Mouse (Mus musculus): ENCODE measurements around the gene Dkk2.
"Not testable (repeated sequence)": the region's sequence is repeated elsewhere in the genome, so short reads cannot be mapped to it uniquely, and the experiment has no call there.

Gene Dkk2

DNA sequence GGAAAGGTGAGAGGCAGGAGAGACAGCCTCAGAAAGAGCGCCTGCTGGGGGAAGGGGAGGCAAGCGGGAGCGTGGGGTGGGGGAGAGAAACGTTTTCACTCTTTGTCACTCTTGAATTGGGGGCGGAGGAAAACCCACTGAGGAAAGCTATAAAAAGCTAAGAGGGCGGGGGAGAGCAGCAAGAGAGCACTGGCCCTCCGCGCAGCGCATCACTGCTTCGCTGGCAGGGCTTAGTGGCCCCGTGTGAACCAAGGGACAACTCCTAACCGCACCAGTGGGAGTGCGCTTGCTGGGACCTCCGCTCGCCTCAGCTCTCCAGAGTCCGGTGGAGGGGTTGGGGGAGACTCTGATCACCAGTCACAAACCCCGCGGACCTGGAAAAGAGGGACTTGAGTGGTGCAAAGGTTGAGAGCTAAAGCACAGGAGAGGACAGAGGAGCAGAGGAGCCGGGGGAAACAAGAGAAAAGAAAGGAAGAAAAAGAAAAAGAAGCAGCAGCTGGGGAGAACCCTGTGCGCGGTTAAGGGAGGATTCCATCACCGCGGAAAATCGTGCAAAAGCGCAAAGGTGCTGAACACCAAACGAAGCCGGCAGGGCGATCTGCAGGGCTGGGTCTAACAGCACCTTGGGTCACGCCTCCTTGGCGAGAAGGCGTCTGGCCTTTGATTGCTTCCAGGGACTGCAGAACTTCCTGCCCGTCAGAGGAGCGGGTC, at the start of gene Dkk2:
Dkk2 (plus strand) TSS at position 181 of the 711 bp plus-strand sequence.
- peak; percentile 61 for DNase-seq (ENCODE audit: extremely low spot score)

- DNase-seq (ENCODE audit: extremely low spot score): no peak
Observed at GRCm38 (mm10) chr3:132036704-132037103, 48.4 kb upstream of the Dkk2 start.

DNA sequence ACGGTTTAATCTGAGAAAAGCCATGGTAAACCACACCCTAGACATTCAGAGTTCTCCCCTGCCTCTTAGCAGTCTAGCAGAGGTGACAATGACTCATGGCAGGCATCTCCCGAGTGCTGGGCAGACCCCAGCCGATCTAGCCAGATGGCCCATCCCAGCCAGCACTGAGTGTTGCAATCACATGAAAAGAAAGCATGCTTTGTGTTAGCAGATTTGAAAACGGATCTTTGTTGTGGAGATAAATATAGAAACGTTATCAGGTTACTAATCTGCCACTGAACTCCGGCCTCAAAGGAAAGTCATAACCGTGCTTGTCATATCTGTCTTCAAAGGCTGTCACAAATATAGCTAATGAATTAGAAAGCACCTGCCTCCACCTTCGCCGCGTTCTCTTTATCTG, 47.4 kb upstream of the Dkk2 start:
- DNase-seq (ENCODE audit: extremely low spot score): no peak

DNA sequence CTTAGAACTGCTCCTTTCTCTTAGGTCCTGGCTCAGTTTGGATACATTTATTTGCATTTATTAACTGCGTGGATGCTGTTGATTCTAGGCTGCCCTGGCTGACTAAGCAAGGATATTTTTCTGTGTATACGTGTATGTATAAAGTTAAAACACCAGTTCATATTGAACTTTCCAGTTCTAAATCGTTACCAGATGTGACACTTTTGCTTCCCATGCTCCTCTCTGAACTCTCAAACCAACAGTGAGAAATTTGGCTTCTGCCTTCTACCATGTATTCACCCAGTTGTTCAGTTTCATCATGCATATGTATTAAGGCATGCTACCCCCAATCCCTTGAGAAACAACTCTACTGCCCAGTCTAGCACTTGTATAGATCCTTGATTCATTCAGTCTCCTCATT, 45.0 kb upstream of the Dkk2 start:
- DNase-seq (ENCODE audit: extremely low spot score): no peak

- DNase-seq (ENCODE audit: extremely low spot score): no peak
Observed at GRCm38 (mm10) chr3:132050884-132051457, 34.1 kb upstream of the Dkk2 start.

- not testable (repeated sequence) for DNase-seq (ENCODE audit: extremely low spot score)
Observed at GRCm38 (mm10) chr3:132062816-132063215, 22.3 kb upstream of the Dkk2 start.

DNA sequence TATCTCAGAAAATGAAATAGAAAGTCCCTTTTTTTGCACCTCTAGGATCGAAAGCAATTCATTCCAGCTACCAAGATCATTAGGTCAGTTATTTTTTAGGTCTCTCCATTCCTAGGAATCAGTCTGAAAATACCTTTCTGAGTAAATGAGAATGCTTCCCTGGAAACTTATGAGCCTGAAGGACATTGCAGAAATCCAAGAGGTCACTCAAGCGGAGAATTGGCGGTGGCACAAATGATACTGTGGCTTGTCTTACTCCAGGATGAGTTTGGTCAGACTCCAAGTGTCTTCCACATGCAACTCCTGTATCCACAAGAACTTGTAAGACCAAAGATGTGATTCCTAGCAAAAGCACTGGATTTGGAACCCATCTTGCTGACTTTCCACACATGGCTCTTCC, 21.7 kb upstream of the Dkk2 start:
- DNase-seq (ENCODE audit: extremely low spot score): no peak

- DNase-seq (ENCODE audit: extremely low spot score): no peak
Observed at GRCm38 (mm10) chr3:132063966-132064365, 21.1 kb upstream of the Dkk2 start.

DNA sequence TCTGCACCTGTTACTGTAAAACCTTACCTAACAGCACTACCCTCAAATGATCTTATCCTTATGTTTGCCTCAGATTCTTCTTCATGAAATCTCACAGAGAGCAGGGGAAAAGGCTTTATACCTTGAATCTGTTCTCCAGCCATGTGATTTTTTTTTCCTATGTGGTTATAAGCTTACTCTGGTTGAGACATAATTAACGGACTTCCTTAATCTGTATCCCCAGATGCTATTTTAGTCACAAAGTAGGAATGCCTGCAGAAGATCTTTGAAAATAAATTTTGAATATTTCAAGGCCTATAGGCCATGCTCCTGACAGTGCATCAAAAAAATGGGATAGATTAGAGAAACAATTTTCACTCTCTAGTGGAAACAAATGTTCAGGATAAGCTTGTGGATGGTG, 20.2 kb upstream of the Dkk2 start:
- no peak for DNase-seq (ENCODE audit: extremely low spot score)

GRCm38 (mm10) chr3:132070949-132071348, 14.1 kb upstream of the Dkk2 start:
- DNase-seq (ENCODE audit: extremely low spot score): no peak

DNA sequence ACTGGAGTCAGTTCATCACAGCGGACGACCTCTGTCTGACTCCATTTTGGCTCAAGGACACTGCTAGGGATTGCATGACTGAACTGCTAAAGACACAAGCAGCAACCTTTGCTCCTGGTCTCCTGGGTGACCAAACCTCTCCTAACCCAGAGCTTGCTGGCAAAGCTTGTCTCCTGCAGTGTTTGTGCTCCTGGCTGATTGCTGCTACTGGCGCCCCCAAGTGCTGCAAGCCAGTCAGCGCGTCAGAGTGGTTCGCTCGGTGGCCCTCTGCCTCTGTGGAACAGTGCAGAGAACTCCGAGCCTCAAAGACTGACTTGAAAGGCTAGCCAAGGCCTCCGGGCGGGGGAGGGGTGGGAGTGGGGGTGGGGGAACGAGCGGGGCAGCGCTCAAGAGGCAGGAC, 1.1 kb upstream of the Dkk2 start:
- peak; percentile 76 for DNase-seq (ENCODE audit: extremely low spot score)

GRCm38 (mm10) chr3:132084680-132085079, 412 bp upstream of the Dkk2 start:
- peak; percentile 38 for DNase-seq (ENCODE audit: extremely low spot score)

GRCm38 (mm10) chr3:132085823-132086350, 795 bp downstream of the Dkk2 start:
- no peak for DNase-seq (ENCODE audit: extremely low spot score)

DNA sequence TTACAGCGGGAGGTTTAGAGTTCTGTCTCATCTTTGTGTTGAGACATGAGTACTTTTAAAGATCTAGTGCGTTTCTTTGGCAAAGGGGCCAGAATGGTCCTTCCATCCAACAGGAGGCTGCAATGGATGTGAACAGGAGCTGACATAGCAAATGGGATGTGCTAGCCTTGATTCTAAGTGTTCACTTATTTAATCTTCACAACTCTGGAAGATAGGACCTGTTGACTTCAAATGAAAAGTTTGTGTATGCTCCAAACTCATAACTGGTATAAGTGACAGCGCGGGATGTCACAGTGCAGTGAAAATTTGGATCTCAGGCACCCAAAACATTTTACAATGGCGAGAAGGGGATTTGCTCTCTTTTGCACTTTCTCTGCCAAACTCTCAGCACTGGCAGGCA, 1.4 kb downstream of the Dkk2 start:
- DNase-seq (ENCODE audit: extremely low spot score): no peak

DNA sequence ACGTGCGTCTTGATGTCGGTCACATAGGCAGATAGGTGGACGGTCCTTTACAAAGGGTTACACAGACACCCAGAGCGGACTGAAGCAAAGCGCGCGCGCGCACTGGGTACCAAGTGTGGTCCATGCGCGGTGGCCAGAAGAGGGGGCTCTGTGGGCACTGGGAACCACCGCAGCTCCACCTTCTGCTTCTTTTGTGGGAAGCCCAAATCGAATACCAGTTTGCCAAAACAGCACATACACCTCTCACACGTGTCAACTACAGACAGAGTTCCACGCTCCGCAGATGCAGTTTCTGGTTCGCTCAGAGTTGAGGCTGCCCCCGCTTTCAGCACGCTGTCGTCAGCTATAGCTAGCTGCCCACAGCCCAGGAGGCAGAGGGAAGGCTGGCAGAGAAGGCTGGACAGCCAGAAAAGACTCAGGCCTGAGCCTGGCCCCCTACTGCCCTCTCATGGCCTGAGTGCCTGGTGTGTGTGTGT, 2.0 kb downstream of the Dkk2 start:
- DNase-seq (ENCODE audit: extremely low spot score): peak; percentile 64

GRCm38 (mm10) chr3:132092983-132093382, 7.9 kb downstream of the Dkk2 start:
- no peak for DNase-seq (ENCODE audit: extremely low spot score)

- DNase-seq (ENCODE audit: extremely low spot score): no peak
Observed at GRCm38 (mm10) chr3:132096296-132096695, 11.2 kb downstream of the Dkk2 start.

DNA sequence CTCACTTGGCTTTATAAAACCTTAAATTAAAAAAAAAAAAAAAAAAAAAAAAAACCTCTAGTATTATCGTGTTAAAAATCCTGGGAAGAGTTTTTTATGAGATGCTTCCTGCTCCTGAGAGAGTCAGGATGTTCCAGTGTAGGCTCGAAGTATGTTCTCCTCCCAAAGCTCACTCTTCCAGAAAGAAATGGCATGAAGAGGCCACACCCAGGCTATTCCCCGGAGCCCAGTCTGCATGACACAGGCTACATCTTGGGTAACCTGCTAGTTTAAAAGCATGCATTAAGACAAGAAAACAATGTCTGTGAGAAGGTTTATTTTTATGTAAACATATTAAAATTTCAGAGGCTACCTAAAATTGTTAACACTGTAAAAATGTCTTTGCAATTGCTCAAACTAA, 15.7 kb downstream of the Dkk2 start:
- no peak for DNase-seq (ENCODE audit: extremely low spot score)

DNA sequence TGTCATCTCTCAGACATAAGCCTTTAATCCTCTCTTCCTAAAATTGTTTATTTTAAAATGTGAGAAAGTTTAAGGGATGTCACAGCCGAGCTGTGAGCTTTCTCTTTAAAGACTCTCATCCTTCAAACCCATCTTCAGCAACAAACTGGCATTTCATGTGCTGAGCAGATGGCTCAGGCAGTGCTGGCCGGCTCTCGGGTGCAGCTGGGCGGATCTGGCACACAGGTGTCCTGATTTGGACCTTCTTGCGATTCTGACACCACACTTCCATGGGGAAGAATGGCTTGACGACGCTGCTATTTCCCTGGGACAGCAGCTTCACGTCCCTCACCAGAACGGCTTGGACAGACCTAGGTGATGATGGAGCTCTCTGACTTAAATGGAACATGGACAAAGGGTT, 17.9 kb downstream of the Dkk2 start:
- DNase-seq (ENCODE audit: extremely low spot score): peak; percentile 10

- no peak for DNase-seq (ENCODE audit: extremely low spot score)
Observed at GRCm38 (mm10) chr3:132103454-132103853, 18.4 kb downstream of the Dkk2 start.

DNA sequence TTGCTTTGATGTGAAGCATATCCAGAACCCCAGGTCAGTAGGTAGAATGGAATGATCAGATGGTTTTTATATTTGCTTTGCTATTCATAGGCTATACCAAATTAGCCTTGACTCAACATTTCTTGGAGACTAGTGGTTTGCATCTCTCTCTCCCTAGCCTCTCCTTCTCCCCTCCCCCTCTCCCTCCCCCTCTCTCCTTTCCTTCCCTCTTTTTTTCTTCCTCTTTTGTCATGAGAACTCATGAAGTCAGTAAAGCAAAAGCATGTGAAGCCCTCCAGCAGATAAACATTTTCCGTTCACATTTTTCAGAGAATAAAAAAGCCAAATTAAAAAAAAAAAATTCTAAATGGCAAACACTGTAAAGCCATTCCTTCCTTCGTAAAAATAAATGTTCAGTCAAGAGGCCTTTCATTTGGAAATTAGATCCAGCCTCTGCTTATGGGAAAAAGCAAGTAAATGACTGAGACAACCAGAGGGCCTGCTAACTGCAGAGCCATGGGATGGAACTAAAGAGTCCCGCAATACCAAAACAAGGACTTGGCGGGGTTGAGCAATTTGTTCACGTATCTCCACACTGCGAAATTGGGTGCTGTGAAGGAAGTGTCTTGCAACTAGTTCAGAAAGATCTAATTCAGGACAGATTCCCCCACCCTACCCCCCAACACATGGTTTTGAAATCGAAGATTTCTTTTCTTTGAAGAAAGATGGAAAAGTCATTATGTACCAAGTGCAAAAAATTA, 30.9 kb downstream of the Dkk2 start:
- DNase-seq (ENCODE audit: extremely low spot score): no peak

DNA sequence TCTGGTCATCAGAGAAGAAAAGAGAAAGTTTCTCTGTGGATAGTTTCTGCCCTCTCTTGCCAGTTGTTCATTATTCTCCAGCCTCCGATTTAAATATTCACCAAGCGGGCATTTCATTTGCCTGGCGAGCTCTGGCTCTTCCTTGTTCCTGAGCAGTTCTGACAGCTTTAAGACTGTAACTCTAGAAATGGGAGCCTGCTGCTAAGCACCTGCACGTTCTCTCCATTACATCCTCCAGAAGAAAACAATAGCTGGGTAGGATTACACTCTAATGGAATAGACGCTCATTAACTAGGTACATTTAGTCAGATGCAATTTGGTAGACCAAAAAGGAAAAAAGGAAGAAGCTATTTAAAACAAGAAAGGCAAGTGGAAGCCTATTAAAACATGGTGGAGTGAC, 36.3 kb downstream of the Dkk2 start:
- DNase-seq (ENCODE audit: extremely low spot score): no peak

DNA sequence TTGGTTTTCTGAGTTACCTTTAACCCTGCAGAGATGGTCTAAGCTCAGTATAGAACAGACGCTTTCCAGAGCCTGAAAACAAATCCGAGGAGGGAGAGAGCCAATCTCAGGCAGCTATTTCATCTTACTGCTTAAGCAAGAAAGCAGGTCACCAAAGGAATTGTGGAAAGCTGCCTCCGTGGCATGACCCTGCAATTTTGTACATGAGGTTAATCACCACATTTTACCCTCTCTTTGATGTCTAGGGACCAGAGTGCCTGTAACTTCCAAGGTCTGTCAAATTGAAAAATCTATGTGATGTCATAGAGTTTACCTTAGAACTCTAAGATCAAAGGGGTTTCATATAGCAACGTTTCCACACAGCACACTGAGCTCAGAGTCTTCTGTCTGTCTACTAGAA, 37.5 kb downstream of the Dkk2 start:
- DNase-seq (ENCODE audit: extremely low spot score): no peak

All from embryo, embryonic 9.5 days (tissue).